ENCODE assay signal across 8 mouse cellular contexts in the genomic region with DNA sequence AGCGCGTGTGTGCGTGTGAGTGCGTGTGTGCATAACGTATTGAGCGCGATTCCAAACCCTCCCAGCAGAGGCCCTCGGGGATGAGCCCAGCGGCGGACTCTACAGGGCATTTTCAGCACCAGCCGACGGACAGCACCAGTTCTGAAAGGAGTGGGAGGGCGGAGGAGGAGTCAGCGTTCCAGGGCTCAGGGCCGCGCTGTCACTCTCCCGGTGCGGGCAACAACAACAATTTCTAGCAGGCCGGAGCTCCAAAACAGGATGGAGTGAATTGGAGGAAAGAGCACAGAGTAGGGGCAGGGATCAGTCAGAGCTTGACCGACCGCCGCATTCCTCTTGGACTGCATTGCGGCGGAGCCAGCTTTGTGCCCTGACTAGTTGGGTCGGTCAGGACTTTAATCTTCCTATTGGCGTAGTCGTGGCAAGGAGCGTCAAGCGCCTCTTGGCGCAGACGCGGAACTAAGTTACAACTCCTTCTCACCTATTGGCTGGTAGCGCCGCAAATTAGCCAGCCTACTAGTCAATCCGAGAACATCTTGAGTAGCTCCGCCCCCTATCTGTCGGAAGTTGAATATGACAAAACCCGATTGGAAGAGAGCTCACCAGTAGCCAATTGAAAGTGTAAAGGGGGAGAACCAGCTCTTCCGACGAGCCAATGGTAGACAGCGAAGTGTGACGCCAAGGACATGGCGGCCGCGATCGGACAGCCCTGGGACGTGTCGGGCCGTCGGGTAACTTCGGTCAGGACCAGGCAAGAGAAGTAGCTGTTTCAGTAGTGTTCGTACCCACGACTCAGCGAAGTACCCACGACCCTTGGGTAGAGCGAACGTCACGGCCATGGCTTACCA. TPM values are rescaled to one million over a fixed set of nuclear protein-coding genes. Genes with fewer than 3 reads are reported as not detected.
DNase-seq lines count a peak whose midpoint lies in the region; ATAC-seq and TF ChIP-seq lines count a peak whose summit lies in the region.

A gene (plus strand): TSS at position 655 of the 845 bp plus-strand sequence.

- H3K9me3 ChIP-seq in erythroblast, embryonic 14.5 days (ENCODE audit: control insufficient read depth, low read length) = peaks cover 4% of the 10 kb centered on the region; the same call in 1 of the 2 replicates
- no peaks in the 10 kb centered on the region for H3K9me3 ChIP-seq in heart, embryonic 11.5 days (replicated peaks; ENCODE audit: control insufficient read depth, low read length)
- H3K9me3 ChIP-seq in kidney, embryonic 16.5 days (ENCODE audit: low read length) = no peaks in the 10 kb centered on the region

- peak; percentile 100 for DNase-seq in brain, embryonic 14.5 days (ENCODE audit: low read depth)
- peak; percentile 100 for DNase-seq in liver, adult 2 months (ENCODE audit: extremely low read depth, low read depth, low spot score)
- DNase-seq in splenic B cell, adult 2 months (ENCODE audit: low read depth, low spot score) = peak; percentile 98

- peak within 1 kb of the TSS; percentile 86 for H3K4me3 ChIP-seq in C2C12 (ENCODE audit: insufficient read depth, poor library complexity, severe bottlenecking)
- H3K4me3 ChIP-seq in erythroblast, embryonic 14.5 days (replicated peaks) = peak within 1 kb of the TSS; percentile 76
- peak within 1 kb of the TSS; percentile 90 for H3K4me3 ChIP-seq in heart, embryonic 11.5 days (ENCODE audit: low read depth, low read length)
- H3K4me3 ChIP-seq in kidney, embryonic 16.5 days (ENCODE audit: low read length) = peak within 1 kb of the TSS; percentile 81
- peak within 1 kb of the TSS; percentile 78 for H3K4me3 ChIP-seq in liver, adult 2 months (ENCODE audit: insufficient read depth, low read depth, low read length)
- H3K4me3 ChIP-seq in myocyte = peak within 1 kb of the TSS; percentile 60

- H3K27me3 ChIP-seq in C2C12 (ENCODE audit: control insufficient read depth, insufficient read depth, insufficient read length) (no peaks in the 10 kb centered on the region), myocyte (ENCODE audit: control insufficient read depth, insufficient read depth, insufficient read length) (no peaks in the 10 kb centered on the region)
- peaks cover 44% of the 10 kb centered on the region for H3K27me3 ChIP-seq in erythroblast, embryonic 14.5 days (ENCODE audit: control insufficient read depth)
- peaks cover 34% of the 10 kb centered on the region for H3K27me3 ChIP-seq in heart, embryonic 11.5 days (ENCODE audit: control insufficient read depth, insufficient read depth, low read length)
- peaks cover 35% of the 10 kb centered on the region for H3K27me3 ChIP-seq in kidney, embryonic 16.5 days (ENCODE audit: insufficient read depth, low read length)
- peaks cover 7% of the 10 kb centered on the region; the same call in 1 of the 2 replicates for H3K27me3 ChIP-seq in liver, adult 2 months (ENCODE audit: control insufficient read depth, insufficient read depth, low read length)
- H3K27me3 ChIP-seq in splenic B cell, adult 2 months (ENCODE audit: control insufficient read depth, insufficient read depth, low read length, poor library complexity, severe bottlenecking) = no peaks in the 10 kb centered on the region

- TF ChIP-seq POLR2A in brain, embryonic 14.5 days (IDR thresholded peaks at IDR 0.05; ENCODE audit: borderline replicate concordance, extremely low read depth, insufficient read depth, insufficient read length, poor library complexity, severe bottlenecking) = peak; percentile 47; the same call in 1 of the 2 replicates
- peak; percentile 80 for TF ChIP-seq POLR2A in liver, adult 2 months (IDR thresholded peaks at IDR 0.05; ENCODE audit: extremely low read depth, insufficient read depth, low read length)
- peak; percentile 91 for TF ChIP-seq POLR2A in myocyte (IDR thresholded peaks at IDR 0.05; ENCODE audit: insufficient read length, low read depth)

- under 1% methylated on average over 58 of the region's 58 CpGs for WGBS in heart, embryonic 11.5 days (ENCODE audit: insufficient replicate concordance)
- WGBS in kidney, embryonic 16.5 days = under 1% methylated on average over 58 of the region's 58 CpGs
- under 1% methylated on average over 58 of the region's 58 CpGs for WGBS in liver, adult 2 months

- H3K4me1 ChIP-seq in erythroblast, embryonic 14.5 days (ENCODE audit: control insufficient read depth) = peaks cover 42% of the 10 kb centered on the region
- H3K4me1 ChIP-seq in heart, embryonic 11.5 days (ENCODE audit: control insufficient read depth, insufficient read depth, low read length) = peaks cover 18% of the 10 kb centered on the region
- peaks cover 23% of the 10 kb centered on the region for H3K4me1 ChIP-seq in kidney, embryonic 16.5 days (ENCODE audit: insufficient read depth, low read length)
- peaks cover 11% of the 10 kb centered on the region for H3K4me1 ChIP-seq in liver, adult 2 months (ENCODE audit: control insufficient read depth, insufficient read depth, low read length)

- ATAC-seq in heart, embryonic 11.5 days (replicated peaks; ENCODE audit: insufficient number of reproducible peaks, low FRiP score, low TSS enrichment) = peak; percentile 86
- ATAC-seq in kidney, embryonic 16.5 days (ENCODE audit: low FRiP score, low TSS enrichment) = peak; percentile 97

- peak within 1 kb of the TSS; percentile 67 for H3K27ac ChIP-seq in heart, embryonic 11.5 days (ENCODE audit: low read depth, low read length)
- H3K27ac ChIP-seq in kidney, embryonic 16.5 days (ENCODE audit: low read length) = peak within 1 kb of the TSS; percentile 82
- H3K27ac ChIP-seq in liver, adult 2 months (replicated peaks; ENCODE audit: insufficient read depth, low read depth, low read length) = peak within 1 kb of the TSS; percentile 77

- peaks cover 13% of the 10 kb centered on the region for H3K79me2 ChIP-seq in C2C12 (ENCODE audit: control insufficient read depth, insufficient read depth)
- no peaks in the 10 kb centered on the region for H3K79me2 ChIP-seq in liver, adult 2 months (ENCODE audit: control insufficient read depth, insufficient read depth, low read length)
- H3K79me2 ChIP-seq in myocyte (ENCODE audit: control insufficient read depth, insufficient read depth) = no peaks in the 10 kb centered on the region

- peak; percentile 40 for TF ChIP-seq CTCF in C2C12 (IDR thresholded peaks at IDR 0.05; ENCODE audit: control insufficient read depth, insufficient read depth, insufficient read length)
- TF ChIP-seq CTCF in brain, embryonic 14.5 days (IDR thresholded peaks at IDR 0.05; ENCODE audit: borderline replicate concordance, extremely low read depth, insufficient read depth, insufficient read length) = peak; percentile 59
- peak; percentile 77 for TF ChIP-seq CTCF in liver, adult 2 months (IDR thresholded peaks at IDR 0.05; ENCODE audit: low read depth, low read length)

- H3K36me3 ChIP-seq in C2C12 (ENCODE audit: control insufficient read depth, insufficient read depth) = peaks cover 3% of the 10 kb centered on the region
- peaks cover 34% of the 10 kb centered on the region for H3K36me3 ChIP-seq in erythroblast, embryonic 14.5 days (ENCODE audit: control insufficient read depth)
- peaks cover 11% of the 10 kb centered on the region; the same call in 1 of the 2 replicates for H3K36me3 ChIP-seq in heart, embryonic 11.5 days (ENCODE audit: control insufficient read depth, insufficient read depth, low read length)
- peaks cover 27% of the 10 kb centered on the region for H3K36me3 ChIP-seq in kidney, embryonic 16.5 days (ENCODE audit: insufficient read depth, low read length)
- no peaks in the 10 kb centered on the region for H3K36me3 ChIP-seq in liver, adult 2 months (ENCODE audit: control insufficient read depth, insufficient read depth, low read length)
- no peaks in the 10 kb centered on the region for H3K36me3 ChIP-seq in myocyte (ENCODE audit: control insufficient read depth, insufficient read depth)
- no peaks in the 10 kb centered on the region for H3K36me3 ChIP-seq in splenic B cell, adult 2 months (ENCODE audit: control insufficient read depth, insufficient read depth, low read length, poor library complexity, severe bottlenecking)

- H3K4me2 ChIP-seq in heart, embryonic 11.5 days = peak within 1 kb of the TSS; percentile 94
- H3K4me2 ChIP-seq in kidney, embryonic 16.5 days (replicated peaks; ENCODE audit: low read depth, low read length) = peak within 1 kb of the TSS; percentile 83
- H3K4me2 ChIP-seq in myocyte (ENCODE audit: low read depth) = peak within 1 kb of the TSS; percentile 77

- peak within 1 kb of the TSS; percentile 73 for H3ac ChIP-seq in C2C12 (ENCODE audit: control insufficient read depth, insufficient read length, low read depth)
- peak within 1 kb of the TSS; percentile 44 for H3ac ChIP-seq in myocyte (ENCODE audit: control insufficient read depth, insufficient read length)

- peak within 1 kb of the TSS; percentile 85 for H3K9ac ChIP-seq in heart, embryonic 11.5 days (ENCODE audit: low read depth, low read length)
- peak within 1 kb of the TSS; percentile 81 for H3K9ac ChIP-seq in kidney, embryonic 16.5 days (replicated peaks; ENCODE audit: low read length)
- H3K9ac ChIP-seq in liver, adult 2 months (ENCODE audit: low read depth, low read length) = peak within 1 kb of the TSS; percentile 80

- H3K79me3 ChIP-seq in C2C12 (ENCODE audit: low read depth) = no peaks in the 10 kb centered on the region

TF ChIP-seq in C2C12, 6 proteins besides CTCF, POLR2A, EP300 and RAD21 (continues in another document):
- no peak for TF ChIP-seq FOSL1 (IDR thresholded peaks at IDR 0.05; ENCODE audit: insufficient read depth, low read length, poor library complexity, severe bottlenecking)
- TF ChIP-seq MYOD1 (IDR thresholded peaks at IDR 0.05; ENCODE audit: control insufficient read depth, insufficient read length, low read depth) = no peak
- TF ChIP-seq MAX (IDR thresholded peaks at IDR 0.05) = peak; percentile 66
- no peak for TF ChIP-seq USF1 (IDR thresholded peaks at IDR 0.05; ENCODE audit: low read depth)
- no peak for TF ChIP-seq CEBPB (IDR thresholded peaks at IDR 0.05; ENCODE audit: low read depth)

TF ChIP-seq in myocyte, 11 proteins besides CTCF, POLR2A, EP300 and RAD21:
- TF ChIP-seq MYOG (IDR thresholded peaks at IDR 0.05; ENCODE audit: control insufficient read depth in 1 of 3, insufficient read depth in 1 of 3, insufficient read length in 2 of 3, low read depth in 2 of 3) = no peak
- TF ChIP-seq POLR2AphosphoS2 (IDR thresholded peaks at IDR 0.05; ENCODE audit: insufficient read length, low read depth) = peak; percentile 90
- peak; percentile 88 for TF ChIP-seq REST (IDR thresholded peaks at IDR 0.05; ENCODE audit: insufficient read depth, insufficient read length)
- TF ChIP-seq USF1 (IDR thresholded peaks at IDR 0.05; ENCODE audit: low read depth) = no peak
- no peak for TF ChIP-seq MYOD1 (IDR thresholded peaks at IDR 0.05; ENCODE audit: control insufficient read depth in 1 of 3, insufficient read length in 2 of 3, low read depth in 2 of 3)

RNA-seq across cellular contexts. Expression of the gene that starts here (rescaled TPM):
- polyA plus RNA-seq in C2C12 (2012; fragmentation: generic; extraction: Trizol) (57.6 TPM), myocyte (2012; fragmentation: generic; extraction: Trizol) (115 TPM)
- 62.8 and 63.2 TPM in 2 replicates for polyA plus RNA-seq in brain, embryonic 14.5 days (2012; rRNA removed)
- 0.79 and 0.94 TPM in 2 replicates for polyA plus RNA-seq in erythroblast, embryonic 14.5 days (2012)
- polyA plus RNA-seq in heart, embryonic 11.5 days (2014; fragmentation: Nextera tagmentation; extraction: Ambion mirVana) = 102 and 103 TPM in 2 replicates
- polyA plus RNA-seq in kidney, embryonic 16.5 days (2015; fragmentation: Nextera tagmentation; extraction: Ambion mirVana) = 122 and 127 TPM in 2 replicates
- 79.3 and 85.7 TPM in 2 replicates for total RNA-seq in liver, adult 2 months (2014; rRNA removed)
- 188 and 215 TPM in 2 replicates for polyA plus RNA-seq in liver, adult 2 months (2012; rRNA removed)

Comparison
In these comparisons a context has a peak if more than half of its experiments do, and no peak if none do; other contexts are left out.
1. Peak in every context shown above with its lines: DNase-seq, ATAC-seq, H3K4me3 ChIP-seq and H3K27ac ChIP-seq.
2. RNA of the gene that starts here (polyA plus RNA-seq): 188 to 215 TPM in liver, adult 2 months, 122 to 127 TPM in kidney, embryonic 16.5 days, 115 TPM in myocyte (single experiment), 102 to 103 TPM in heart, embryonic 11.5 days, 62.8 to 63.2 TPM in brain, embryonic 14.5 days and 57.6 TPM in C2C12 (single experiment); 0.79 to 0.94 TPM in erythroblast, embryonic 14.5 days; every median in the first group is over 10 times any median in the second.